Mouse (Mus musculus): Measurements from ENCODE around the gene Shkbp1.

GRCm38 (mm10) chr7:27339519-27339918 is 16.3 kb downstream of the Shkbp1 start:
- TF ChIP-seq POLR2A (IDR thresholded peaks at IDR 0.05; ENCODE audit: low read depth, low read length): no peak
- no peak for TF ChIP-seq CTCF (IDR thresholded peaks at IDR 0.05; ENCODE audit: borderline replicate concordance, insufficient read depth, low read length)
